Mouse (Mus musculus): ENCODE results near the gene Klhl29. TPM values are rescaled to one million over a fixed set of nuclear protein-coding genes. Genes with fewer than 3 reads are reported as not detected.

The Klhl29 gene
- polyA plus RNA-seq, 1 experiment from 2014 or later = 3.4 TPM

DNA sequence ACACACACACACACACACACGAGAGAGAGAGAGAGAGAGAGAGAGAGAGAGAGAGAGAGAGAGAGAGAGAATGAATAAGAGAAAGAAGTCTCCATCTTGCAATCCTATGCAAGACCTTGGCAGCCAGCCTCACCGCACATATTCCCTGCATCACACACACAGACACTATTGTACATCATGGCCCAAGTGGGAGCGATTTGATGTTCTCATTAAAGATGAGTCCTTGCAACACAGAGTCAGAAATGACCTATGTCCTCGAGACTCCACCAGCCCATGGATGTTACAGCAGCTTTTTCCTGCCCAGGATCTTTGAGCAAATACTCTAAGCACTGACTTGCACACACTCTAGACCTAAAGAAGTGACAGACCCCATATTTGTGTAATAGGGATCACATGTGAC, 114.0 kb downstream of the Klhl29 start:
- ATAC-seq (ENCODE audit: low FRiP score) = no peak
- H3K4me2 ChIP-seq = no peak overlapping the region
- 82% methylated on average over 4 of the region's 4 CpGs for WGBS
- H3K4me1 ChIP-seq = 0 out of 2 replicates have a peak, but pooled peaks cover 3% of the 10 kb centered on the region
- H3K27ac ChIP-seq = no peak overlapping the region
- H3K4me3 ChIP-seq (replicated peaks) = no peak overlapping the region
- H3K36me3 ChIP-seq (replicated peaks) = no peaks in the 10 kb centered on the region
- no peaks in the 10 kb centered on the region for H3K9me3 ChIP-seq
- no peaks in the 10 kb centered on the region for H3K27me3 ChIP-seq
- no peak overlapping the region for H3K9ac ChIP-seq

DNA sequence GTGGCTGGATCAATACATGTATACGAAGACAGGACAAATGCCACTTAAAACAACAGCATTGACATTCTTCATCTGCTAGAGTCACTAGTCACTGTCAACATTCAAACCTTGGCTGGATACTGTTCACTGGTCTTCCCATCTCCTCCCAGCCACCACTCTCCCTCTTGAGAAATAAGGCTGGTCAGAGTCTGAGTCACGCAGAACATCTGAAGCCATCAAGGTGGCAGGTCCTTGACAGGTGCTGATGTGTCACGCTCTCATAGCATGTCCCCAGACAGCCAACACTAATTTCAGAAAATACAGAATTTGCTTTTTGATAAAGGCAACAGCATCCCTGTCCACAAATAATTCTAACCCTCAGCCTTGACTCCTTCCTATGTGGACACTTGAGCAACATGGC, 116.7 kb downstream of the Klhl29 start:
- no peak overlapping the region for H3K9ac ChIP-seq
- ATAC-seq (ENCODE audit: low FRiP score) = no peak
- no peaks in the 10 kb centered on the region for H3K9me3 ChIP-seq
- no peaks in the 10 kb centered on the region for H3K27me3 ChIP-seq
- H3K27ac ChIP-seq = no peak overlapping the region
- 90% methylated on average over 3 of the region's 3 CpGs for WGBS
- no peaks in the 10 kb centered on the region for H3K36me3 ChIP-seq (replicated peaks)
- H3K4me2 ChIP-seq = no peak overlapping the region
- no peak overlapping the region for H3K4me3 ChIP-seq (replicated peaks)
- peaks cover 12% of the 10 kb centered on the region for H3K4me1 ChIP-seq

- Histone ChIP-seq H3K27me3 (no peaks in the 10 kb centered on the region), H3K4me2 (no peak overlapping the region), H3K4me1 (peaks cover 26% of the 10 kb centered on the region), H3K27ac (no peak overlapping the region), H3K9me3 (no peaks in the 10 kb centered on the region), H3K4me3 (replicated peaks) (no peak overlapping the region), H3K36me3 (replicated peaks) (no peaks in the 10 kb centered on the region), H3K9ac (no peak overlapping the region)
- 72% methylated on average over 4 of the region's 4 CpGs for whole genome bisulfite sequencing
- ATAC-seq (ENCODE audit: low FRiP score) = no peak
Measured at GRCm38 (mm10) chr12:5257174-5257573, 118.3 kb downstream of the Klhl29 start.

- H3K4me1 ChIP-seq = peaks cover 28% of the 10 kb centered on the region
- H3K27me3 ChIP-seq = no peaks in the 10 kb centered on the region
- no peaks in the 10 kb centered on the region for H3K9me3 ChIP-seq
- H3K4me3 ChIP-seq (replicated peaks) = no peak overlapping the region
- no peak for ATAC-seq (ENCODE audit: low FRiP score)
- no peak overlapping the region for H3K9ac ChIP-seq
- peak overlapping the region; percentile 15; the same call in 1 of the 2 replicates for H3K27ac ChIP-seq
- H3K36me3 ChIP-seq (replicated peaks) = no peaks in the 10 kb centered on the region
- H3K4me2 ChIP-seq = no peak overlapping the region
- 36% methylated on average over 9 of the region's 9 CpGs for WGBS
Measured at GRCm38 (mm10) chr12:5255079-5255478, 120.4 kb downstream of the Klhl29 start.

- H3K4me1 ChIP-seq = peaks cover 34% of the 10 kb centered on the region
- no peak overlapping the region for H3K4me3 ChIP-seq (replicated peaks)
- 92% methylated on average over 4 of the region's 4 CpGs for WGBS
- H3K9me3 ChIP-seq = no peaks in the 10 kb centered on the region
- no peak for ATAC-seq (ENCODE audit: low FRiP score)
- H3K27ac ChIP-seq = no peak overlapping the region
- H3K9ac ChIP-seq = no peak overlapping the region
- no peak overlapping the region for H3K4me2 ChIP-seq
- H3K36me3 ChIP-seq (replicated peaks) = no peaks in the 10 kb centered on the region
- no peaks in the 10 kb centered on the region for H3K27me3 ChIP-seq
Measured at GRCm38 (mm10) chr12:5254246-5254982, 121.1 kb downstream of the Klhl29 start.

GRCm38 (mm10) chr12:5253289-5254005, 122.0 kb downstream of the Klhl29 start:
- ATAC-seq (ENCODE audit: low FRiP score) = peak; percentile 21; the same call in 1 of the 2 replicates
- WGBS = 53% methylated on average over 10 of the region's 10 CpGs

DNA sequence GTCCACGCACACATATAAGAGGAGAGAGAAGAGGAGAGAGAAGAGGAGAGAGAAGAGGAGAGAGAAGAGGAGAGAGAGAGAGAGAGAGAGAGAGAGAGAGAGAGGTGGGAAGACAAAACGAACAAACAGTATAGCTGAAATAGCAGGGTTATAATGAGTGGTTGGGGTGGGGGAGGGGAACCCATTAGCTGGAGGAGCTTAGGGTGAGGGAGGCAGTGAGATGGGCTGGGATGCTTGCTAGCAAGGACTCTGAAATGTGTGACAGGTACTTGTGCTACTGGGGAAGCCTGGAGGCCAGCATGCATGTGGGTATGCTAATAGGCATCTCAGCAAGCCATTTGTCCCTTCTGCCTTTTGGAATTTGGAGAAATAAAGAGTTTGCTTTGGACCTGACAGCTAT, 122.9 kb downstream of the Klhl29 start:
- no peak overlapping the region for H3K4me2 ChIP-seq
- H3K27ac ChIP-seq = no peak overlapping the region
- H3K9me3 ChIP-seq = no peaks in the 10 kb centered on the region
- H3K27me3 ChIP-seq = no peaks in the 10 kb centered on the region
- WGBS = 67% methylated on average over 2 of the region's 2 CpGs
- no peaks in the 10 kb centered on the region for H3K36me3 ChIP-seq (replicated peaks)
- peaks cover 39% of the 10 kb centered on the region for H3K4me1 ChIP-seq
- no peak overlapping the region for H3K4me3 ChIP-seq (replicated peaks)
- ATAC-seq (ENCODE audit: low FRiP score) = peak; percentile 36; the same call in 1 of the 2 replicates
- no peak overlapping the region for H3K9ac ChIP-seq

More at GRCm38 (mm10) chr12:5253289-5254005, 122.0 kb downstream of the Klhl29 start:
- no peak overlapping the region for H3K9ac ChIP-seq
- no peak overlapping the region for H3K4me3 ChIP-seq (replicated peaks)
- no peaks in the 10 kb centered on the region for H3K9me3 ChIP-seq
- H3K36me3 ChIP-seq (replicated peaks) = no peaks in the 10 kb centered on the region
- H3K4me2 ChIP-seq = no peak overlapping the region
- H3K27ac ChIP-seq = peak overlapping the region; percentile 70
- H3K4me1 ChIP-seq = peaks cover 35% of the 10 kb centered on the region
- H3K27me3 ChIP-seq = no peaks in the 10 kb centered on the region

DNA sequence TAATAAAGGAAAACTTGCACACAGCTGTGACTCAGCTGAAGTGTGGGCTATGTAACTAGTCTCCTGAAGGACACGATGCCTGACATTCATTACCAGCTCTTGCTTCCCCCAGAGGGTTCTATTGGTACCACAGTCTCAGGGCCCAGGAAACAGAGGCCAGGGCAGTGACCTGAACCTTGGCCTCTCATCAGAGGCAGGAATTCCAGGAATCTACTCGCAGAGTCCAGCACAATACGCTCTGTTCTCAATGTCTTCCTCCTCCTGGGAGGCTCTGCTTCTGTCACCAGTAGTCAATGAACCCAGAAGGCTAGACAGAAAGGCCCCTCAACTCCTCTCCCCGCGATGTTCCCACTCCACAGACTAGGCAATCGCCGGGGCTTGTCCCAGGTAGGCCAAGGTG, 125.4 kb downstream of the Klhl29 start:
- H3K9ac ChIP-seq = no peak overlapping the region
- WGBS = 49% methylated on average over 7 of the region's 7 CpGs
- no peak overlapping the region for H3K27ac ChIP-seq
- no peaks in the 10 kb centered on the region for H3K27me3 ChIP-seq
- H3K9me3 ChIP-seq = no peaks in the 10 kb centered on the region
- no peaks in the 10 kb centered on the region for H3K36me3 ChIP-seq (replicated peaks)
- no peak overlapping the region for H3K4me3 ChIP-seq (replicated peaks)
- H3K4me1 ChIP-seq = peaks cover 41% of the 10 kb centered on the region
- no peak overlapping the region for H3K4me2 ChIP-seq
- no peak for ATAC-seq (ENCODE audit: low FRiP score)

DNA sequence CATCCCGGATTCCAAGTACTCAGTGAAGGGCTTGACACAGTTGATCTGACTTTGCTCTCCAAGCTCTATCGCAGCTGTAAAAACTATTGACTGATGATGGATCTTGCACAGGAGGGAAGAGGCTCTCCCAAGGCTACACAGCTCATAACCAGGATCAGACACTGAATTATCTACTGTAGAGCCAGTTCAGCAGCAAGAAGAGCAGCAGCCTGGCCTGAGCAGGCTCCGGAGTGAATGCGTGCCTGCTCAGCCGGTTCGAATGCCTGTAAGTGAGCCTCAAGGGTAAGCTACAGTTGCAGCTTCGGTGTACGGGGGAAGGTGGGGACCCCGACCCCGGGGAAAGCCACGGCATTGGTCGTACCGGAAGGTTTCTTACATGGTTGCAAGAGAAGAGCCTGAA, 126.4 kb downstream of the Klhl29 start:
- Histone ChIP-seq H3K9me3 (no peaks in the 10 kb centered on the region), H3K9ac (no peak overlapping the region), H3K36me3 (replicated peaks) (no peaks in the 10 kb centered on the region), H3K27me3 (no peaks in the 10 kb centered on the region), H3K27ac (no peak overlapping the region), H3K4me2 (no peak overlapping the region), H3K4me3 (replicated peaks) (no peak overlapping the region), H3K4me1 (peaks cover 43% of the 10 kb centered on the region)
- 94% methylated on average over 13 of the region's 13 CpGs for WGBS
- ATAC-seq (ENCODE audit: low FRiP score) = no peak

DNA sequence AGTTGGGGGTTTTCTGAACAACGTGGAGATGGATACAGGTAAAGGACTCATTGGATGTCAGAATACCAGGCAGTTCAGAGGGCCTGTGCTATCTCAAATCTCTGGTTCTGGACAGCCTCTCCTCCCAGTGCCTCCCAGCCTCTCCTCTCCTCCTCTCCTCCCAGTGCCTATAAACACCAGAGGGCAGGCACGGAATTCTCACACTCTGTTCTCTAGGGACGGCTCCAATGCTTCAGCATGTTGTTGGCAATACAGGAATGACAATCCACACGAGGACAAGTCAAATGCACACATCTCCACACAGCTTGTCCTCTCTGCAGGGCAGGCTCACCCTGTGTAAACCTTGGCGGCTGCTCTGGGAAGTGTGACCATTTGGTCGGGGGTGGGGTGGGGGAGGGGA, 128.0 kb downstream of the Klhl29 start:
- ATAC-seq (ENCODE audit: low FRiP score) = no peak

GRCm38 (mm10) chr12:5246721-5247341, 128.7 kb downstream of the Klhl29 start:
- no peak for ATAC-seq (ENCODE audit: low FRiP score)
- Histone ChIP-seq H3K9ac (no peak overlapping the region), H3K27me3 (no peaks in the 10 kb centered on the region), H3K27ac (no peak overlapping the region), H3K4me2 (no peak overlapping the region), H3K4me3 (replicated peaks) (no peak overlapping the region), H3K4me1 (peaks cover 30% of the 10 kb centered on the region), H3K36me3 (replicated peaks) (no peaks in the 10 kb centered on the region), H3K9me3 (no peaks in the 10 kb centered on the region)
- WGBS = 86% methylated on average over 15 of the region's 15 CpGs

More for the DNA sequence above, 128.0 kb downstream of the Klhl29 start:
- H3K4me1 ChIP-seq = peaks cover 27% of the 10 kb centered on the region
- H3K27ac ChIP-seq = no peak overlapping the region
- no peak overlapping the region for H3K9ac ChIP-seq
- no peak overlapping the region for H3K4me3 ChIP-seq (replicated peaks)
- no peaks in the 10 kb centered on the region for H3K27me3 ChIP-seq
- no peak overlapping the region for H3K4me2 ChIP-seq
- WGBS = 59% methylated on average over 6 of the region's 6 CpGs
- H3K9me3 ChIP-seq = no peaks in the 10 kb centered on the region
- H3K36me3 ChIP-seq (replicated peaks) = no peaks in the 10 kb centered on the region

DNA sequence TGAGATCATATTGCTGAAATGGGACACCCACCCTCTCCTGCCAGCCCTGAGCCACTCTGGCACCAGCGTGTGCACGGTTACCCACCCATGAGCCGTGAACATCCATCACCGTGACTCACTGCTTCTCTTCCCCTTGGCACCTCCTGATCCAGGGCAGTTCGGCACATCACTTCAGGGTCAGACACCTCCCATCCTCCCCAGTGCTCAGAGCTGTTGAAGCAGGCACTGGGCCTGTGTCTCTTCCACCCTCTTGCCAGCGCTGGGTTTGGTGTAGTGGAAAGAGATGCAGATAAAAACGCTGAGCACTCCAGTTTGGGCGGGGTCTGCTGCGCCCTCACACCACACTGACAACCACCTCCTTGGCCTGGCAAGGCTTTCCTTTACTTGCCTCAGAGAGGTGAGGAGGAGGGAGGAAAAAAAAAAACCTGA, 129.3 kb downstream of the Klhl29 start:
- no peaks in the 10 kb centered on the region for H3K9me3 ChIP-seq
- ATAC-seq (ENCODE audit: low FRiP score) = no peak
- H3K4me2 ChIP-seq = no peak overlapping the region
- no peak overlapping the region for H3K9ac ChIP-seq
- H3K36me3 ChIP-seq (replicated peaks) = no peaks in the 10 kb centered on the region
- 92% methylated on average over 9 of the region's 9 CpGs for WGBS
- H3K4me3 ChIP-seq (replicated peaks) = no peak overlapping the region
- peaks cover 30% of the 10 kb centered on the region for H3K4me1 ChIP-seq
- H3K27ac ChIP-seq = no peak overlapping the region
- no peaks in the 10 kb centered on the region for H3K27me3 ChIP-seq

Data from forebrain, embryonic 12.5 days (tissue).